Mouse (Mus musculus): ENCODE data around the gene Ost4.

DNA sequence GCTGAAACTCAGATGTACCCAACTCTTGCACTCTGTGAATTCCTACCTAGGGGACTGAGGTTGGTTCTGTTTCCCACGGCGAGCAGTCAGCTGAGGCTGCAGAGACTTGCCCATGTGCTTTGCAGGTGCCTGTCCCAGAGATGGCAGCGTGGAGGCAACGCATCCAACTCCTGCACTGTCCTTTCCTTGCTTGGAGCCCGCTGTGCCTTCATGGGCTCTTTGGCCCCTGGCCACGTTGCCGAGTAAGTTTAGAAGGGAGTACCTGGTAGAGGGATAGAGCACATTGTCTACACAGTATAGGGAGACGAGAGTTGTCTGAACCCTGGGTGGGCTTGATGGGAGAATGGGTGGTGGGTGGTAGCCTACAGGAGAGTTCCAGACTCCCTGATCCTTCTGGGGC lies 17.0 kb upstream of the Ost4 start:
- no peak for TF ChIP-seq TCF12 (IDR thresholded peaks at IDR 0.05; ENCODE audit: insufficient read depth, poor library complexity, severe bottlenecking)
- TF ChIP-seq POLR2AphosphoS2 (IDR thresholded peaks at IDR 0.05; ENCODE audit: insufficient read length, low read depth) = no peak
- TF ChIP-seq CEBPB (IDR thresholded peaks at IDR 0.05; ENCODE audit: insufficient read depth, poor library complexity, severe bottlenecking) = no peak
- no peak for TF ChIP-seq POLR2A (IDR thresholded peaks at IDR 0.05; ENCODE audit: insufficient read length, low read depth)
- TF ChIP-seq MAX (IDR thresholded peaks at IDR 0.05; ENCODE audit: low read depth) = no peak
- TF ChIP-seq USF1 (IDR thresholded peaks at IDR 0.05; ENCODE audit: low read depth) = no peak
- TF ChIP-seq E2F4 (IDR thresholded peaks at IDR 0.05; ENCODE audit: insufficient read depth) = no peak
- TF ChIP-seq REST (IDR thresholded peaks at IDR 0.05; ENCODE audit: insufficient read depth, insufficient read length) = no peak
- no peak for TF ChIP-seq MYOD1 (IDR thresholded peaks at IDR 0.05; ENCODE audit: control insufficient read depth in 1 of 3, insufficient read length in 2 of 3, low read depth in 2 of 3)
- TF ChIP-seq TCF3 (IDR thresholded peaks at IDR 0.05; ENCODE audit: insufficient read length, low read depth) = no peak
- no peak for TF ChIP-seq SRF (IDR thresholded peaks at IDR 0.05; ENCODE audit: control insufficient read depth, insufficient read length, low read depth)
- TF ChIP-seq MYOG (IDR thresholded peaks at IDR 0.05; ENCODE audit: control insufficient read depth in 1 of 3, insufficient read depth in 1 of 3, insufficient read length in 2 of 3, low read depth in 2 of 3) = no peak

Data from myocyte (in vitro differentiated cells).